Mouse (Mus musculus) CH12.LX (cell line): Measurements from ENCODE around the gene Dusp10.

Experiments
- CHD1 ChIP-seq: IDR thresholded peaks from 2 replicates; pipeline ENCODE4 v1.6.1; 2012; ENCODE audit warnings: low read depth, low read length, improper control_type of control experiment, inconsistent platforms
- CHD2 ChIP-seq: IDR thresholded peaks from 2 replicates; pipeline ENCODE4 v1.6.1; 2011; ENCODE audit warnings: low read length, improper control_type of control experiment
- CTCF ChIP-seq, 2 experiments: IDR thresholded peaks in 1 of 2; conservative IDR thresholded peaks in 1 of 2; 2 replicates each; pipeline ENCODE4 v1.5.1; 2011 to 2012; ENCODE audit warnings: low read depth in 2 of 2, low read length in 2 of 2, improper control_type of control experiment in 1 of 2, inconsistent platforms in 1 of 2, mild to moderate bottlenecking in 1 of 2, moderate library complexity in 1 of 2
- ETS1 ChIP-seq: conservative IDR thresholded peaks from 2 replicates; pipeline ENCODE4 v1.6.1; 2012; ENCODE audit warnings: low read depth, mild to moderate bottlenecking, inconsistent platforms, low read length, improper control_type of control experiment, moderate library complexity
- HCFC1 ChIP-seq: IDR thresholded peaks from 2 replicates; pipeline ENCODE4 v1.6.1; 2012; ENCODE audit warnings: low read depth, mild to moderate bottlenecking, inconsistent platforms, low read length, improper control_type of control experiment
- MAFK ChIP-seq: IDR thresholded peaks from 2 replicates; pipeline ENCODE4 v1.6.1; 2011; ENCODE audit warnings: low read length, improper control_type of control experiment; ENCODE audit not compliant: insufficient replicate concordance
- MXI1 ChIP-seq: IDR thresholded peaks from 2 replicates; pipeline ENCODE4 v1.6.1; 2011; ENCODE audit warnings: mild to moderate bottlenecking, low read depth, low read length, improper control_type of control experiment
- POLR2A ChIP-seq: IDR thresholded peaks from 2 replicates; pipeline ENCODE4 v1.6.1; 2011; ENCODE audit warnings: low read depth, mild to moderate bottlenecking, improper control_type of control experiment, low read length
- ZNF384 ChIP-seq: IDR thresholded peaks from 2 replicates; pipeline ENCODE4 v1.6.1; 2012; ENCODE audit warnings: low read depth, low read length, improper control_type of control experiment, inconsistent platforms

DNA sequence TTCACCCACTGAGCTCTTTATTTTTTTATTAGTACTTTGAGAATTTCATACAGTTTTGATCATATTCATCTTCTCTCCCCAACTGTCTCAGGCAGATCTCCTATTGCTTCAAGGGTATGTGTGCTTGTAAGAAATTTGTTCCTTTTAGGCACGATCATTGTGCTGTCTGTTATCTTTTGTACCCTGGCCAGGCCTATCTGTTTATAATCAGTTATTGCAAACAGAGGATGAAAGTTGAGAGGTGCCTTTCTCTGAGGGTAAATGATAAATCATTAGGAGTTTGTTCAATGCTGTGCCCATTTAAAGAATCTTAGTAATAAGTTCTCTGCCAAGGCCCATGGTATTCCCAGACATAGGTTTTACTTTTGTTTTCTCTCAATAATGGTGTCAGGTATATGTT lies 95.2 kb downstream of the Dusp10 start:
- TF ChIP-seq ETS1 (no peak), CTCF (conservative IDR thresholded peaks at IDR 0.05 in 1 of 2, IDR thresholded peaks at IDR 0.05 in 1 of 2; ENCODE audit: low read depth in 2 of 2, low read length in 2 of 2) (no peak), ZNF384 (no peak), CHD1 (no peak), POLR2A (no peak), CHD2 (no peak), HCFC1 (no peak), MXI1 (no peak), MAFK (no peak)
